Mouse (Mus musculus) lung, postnatal 10 days (tissue): ENCODE data around the gene Tmem247.

ENCODE experiments used
- DNase-seq: peaks from one replicate; pipeline ENCODE4 v3.0.0; 2021

Tmem247 gene

GRCm38 (mm10) chr17:86965121-86965520 is 48.0 kb downstream of the Tmem247 start:
- no peak for DNase-seq

DNA sequence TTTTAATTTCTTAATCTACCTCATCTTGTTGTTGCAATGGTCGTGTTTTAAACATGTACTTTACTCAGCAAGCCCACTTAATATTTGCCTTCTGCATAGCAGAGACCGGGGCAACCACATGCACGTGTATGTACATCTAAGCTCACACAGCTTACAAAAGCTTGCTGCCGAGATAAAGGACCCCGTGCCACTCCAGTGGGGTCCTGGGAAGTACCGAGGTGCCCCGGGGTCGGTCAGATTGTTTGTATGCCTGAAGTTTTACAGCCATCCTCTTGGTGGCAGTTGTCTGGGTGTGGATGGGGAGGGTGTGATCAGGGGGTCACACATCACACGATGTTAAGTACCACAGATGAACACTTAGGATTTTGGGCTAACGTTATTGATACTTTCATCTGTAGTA is 48.9 kb downstream of the Tmem247 start:
- no peak for DNase-seq

- DNase-seq, result no peak
Measured at GRCm38 (mm10) chr17:86967048-86967447, 49.9 kb downstream of the Tmem247 start.

DNA sequence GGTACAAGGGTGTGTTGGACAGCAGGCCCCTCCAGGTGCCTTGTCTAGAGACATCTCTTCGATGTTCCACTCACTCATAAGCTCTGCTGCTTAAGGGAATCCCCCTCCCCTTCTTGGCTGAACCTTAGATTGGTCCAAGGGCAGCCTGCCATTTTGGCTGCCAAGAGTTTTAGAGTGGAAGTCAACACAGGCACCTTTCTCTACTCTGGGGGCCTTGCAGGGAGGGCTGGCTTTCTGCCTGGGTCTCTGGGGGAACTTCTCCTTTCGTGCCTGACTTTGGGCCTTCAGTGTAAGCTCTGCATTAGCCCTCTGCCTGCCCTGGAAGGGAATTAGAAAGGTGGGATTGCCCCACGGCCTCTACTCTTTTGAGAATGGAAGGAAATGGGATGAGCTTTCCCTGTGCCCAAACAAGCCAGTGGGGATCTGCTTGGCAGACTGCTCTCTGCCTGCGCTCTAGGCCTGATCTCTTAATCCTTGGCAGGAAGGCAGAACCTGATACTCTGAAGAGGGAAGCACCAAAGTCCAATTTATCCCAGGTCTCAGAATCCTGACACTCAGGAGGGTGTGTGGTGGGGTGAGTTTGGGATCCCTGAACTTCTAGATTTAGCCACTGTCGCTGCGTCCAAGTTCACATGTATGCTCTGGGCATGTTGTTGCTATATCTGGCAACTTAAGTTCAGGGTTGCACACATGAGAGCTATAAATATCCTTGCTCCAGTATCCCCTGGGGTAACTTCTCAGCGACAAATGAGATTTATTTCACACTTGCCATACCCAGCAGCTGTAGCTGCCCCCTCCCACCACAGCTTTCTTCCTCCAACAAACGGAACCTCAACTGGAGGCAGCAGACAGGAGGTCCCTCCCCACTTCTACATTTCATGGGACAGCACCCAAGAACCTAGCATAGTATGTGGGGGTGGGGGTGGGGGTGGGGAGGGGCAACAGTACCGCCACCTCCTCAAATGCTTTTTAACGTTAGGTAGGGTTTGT is 50.7 kb downstream of the Tmem247 start:
- DNase-seq, result no peak

DNA sequence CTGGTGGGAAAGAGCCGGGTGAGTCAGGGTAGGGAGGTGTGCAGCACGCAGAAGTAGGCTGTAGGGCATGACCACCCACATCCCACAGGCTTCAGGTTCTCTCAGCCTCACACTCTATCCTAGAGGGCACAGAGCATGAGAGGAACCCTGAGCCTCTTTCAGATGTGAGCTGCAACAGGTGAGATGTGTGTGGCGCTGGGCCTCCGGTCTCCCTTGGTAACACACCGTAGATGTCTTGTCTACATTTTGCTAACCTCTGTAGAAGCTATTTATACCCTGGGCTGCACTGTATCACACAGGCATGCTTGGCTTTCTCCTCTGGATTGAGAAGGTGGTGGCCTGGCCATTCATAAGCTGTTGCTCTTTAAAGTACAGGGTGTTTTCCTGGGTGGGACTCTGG is 51.4 kb downstream of the Tmem247 start:
- DNase-seq, result no peak

- DNase-seq, result peak; percentile 24
Measured at GRCm38 (mm10) chr17:86969582-86969981, 52.4 kb downstream of the Tmem247 start.

- no peak for DNase-seq
Measured at GRCm38 (mm10) chr17:86970026-86970750, 53.0 kb downstream of the Tmem247 start.

GRCm38 (mm10) chr17:86971036-86971435 is 53.9 kb downstream of the Tmem247 start:
- no peak for DNase-seq

DNA sequence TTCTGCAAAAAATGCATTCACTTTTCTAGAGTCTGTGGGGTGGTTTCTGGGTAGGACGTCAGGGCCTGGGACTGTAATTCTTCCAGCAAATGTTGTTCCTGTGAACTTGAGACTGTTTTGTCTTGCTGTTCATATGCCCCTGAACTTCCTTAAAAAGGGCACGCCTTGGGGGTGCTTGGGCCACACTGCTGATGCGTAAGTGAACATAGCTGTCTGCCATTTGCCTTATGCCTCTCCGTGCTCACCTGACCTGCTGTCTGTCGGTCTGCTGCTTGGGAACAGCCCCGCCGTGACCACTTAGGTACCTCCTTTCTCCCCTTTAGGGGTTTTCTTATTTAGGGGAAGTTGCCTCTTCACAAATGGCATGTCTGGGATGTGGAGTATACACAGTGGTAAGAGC is 54.7 kb downstream of the Tmem247 start:
- DNase-seq, result no peak
